Mouse (Mus musculus) CH12.LX (cell line): ENCODE results near the gene Ttll11. TPM values are rescaled to one million over a fixed set of nuclear protein-coding genes. Genes with fewer than 3 reads are reported as not detected.

Experiments used
- DNase-seq: peaks from one replicate; pipeline ENCODE4 v3.0.0-alpha.2; 2013; ENCODE audit errors: extremely low read depth
- H3K27ac ChIP-seq: 2 replicates; pipeline ENCODE4 v1.5.1; 2012; ENCODE audit warnings: low read depth, mild to moderate bottlenecking, control low read depth, moderate library complexity; ENCODE audit not compliant: insufficient read depth
- H3K27me3 ChIP-seq: replicated peaks from 2 replicates; pipeline ENCODE3; 2012; ENCODE audit warnings: inconsistent platforms
- H3K36me3 ChIP-seq, 2 experiments: replicated peaks in 1 of 2; 2 replicates each; pipeline versions ENCODE3 to v1.6.1; 2012; ENCODE audit warnings: inconsistent platforms in 1 of 2, low read length in 1 of 2, mild to moderate bottlenecking in 1 of 2, mixed read lengths in 1 of 2, moderate library complexity in 1 of 2; ENCODE audit not compliant: control insufficient read depth in 1 of 2, insufficient read depth in 1 of 2
- H3K4me1 ChIP-seq, 2 experiments: 2 replicates each; pipeline ENCODE4 v1.6.1; 2012; ENCODE audit warnings: inconsistent platforms in 1 of 2, moderate library complexity in 1 of 2; ENCODE audit not compliant: insufficient read depth in 2 of 2, control insufficient read depth in 1 of 2
- H3K4me2 ChIP-seq: 2 replicates; pipeline ENCODE4 v1.6.1; 2012; ENCODE audit warnings: low read depth, mild to moderate bottlenecking, control low read depth; ENCODE audit not compliant: poor library complexity, insufficient read depth, severe bottlenecking
- H3K4me3 ChIP-seq, 3 experiments: fragments of 150-350 bp in 1 of 3; sonication (generic) in 1 of 3; replicated peaks in 1 of 3; 2 replicates each; pipeline versions ENCODE3 to v1.5.1; 2011 to 2012; ENCODE audit warnings: low read depth in 2 of 3, low read length in 2 of 3, mild to moderate bottlenecking in 2 of 3, moderate library complexity in 2 of 3, control low read depth in 1 of 3, improper control_type of control experiment in 1 of 3, inconsistent platforms in 1 of 3, mixed read lengths in 1 of 3; ENCODE audit not compliant: poor library complexity in 1 of 3
- H3K79me2 ChIP-seq: replicated peaks from 2 replicates; pipeline ENCODE4 v1.6.1; 2012; ENCODE audit warnings: mild to moderate bottlenecking, moderate library complexity; ENCODE audit not compliant: control insufficient read depth, poor library complexity, insufficient read depth, severe bottlenecking; ENCODE audit errors: extremely low read depth
- H3K9ac ChIP-seq: 2 replicates; pipeline ENCODE4 v1.6.1; 2012; ENCODE audit warnings: low read depth, mild to moderate bottlenecking, control low read depth, moderate library complexity; ENCODE audit not compliant: insufficient read depth
- H3K9me3 ChIP-seq: replicated peaks from 2 replicates; pipeline ENCODE3; 2012; ENCODE audit warnings: low read length, inconsistent platforms, mixed read lengths
- BHLHE40 ChIP-seq: IDR thresholded peaks from 2 replicates; pipeline ENCODE4 v1.6.1; 2011; ENCODE audit warnings: mild to moderate bottlenecking, low read depth, low read length, improper control_type of control experiment
- CHD1 ChIP-seq: IDR thresholded peaks from 2 replicates; pipeline ENCODE4 v1.6.1; 2012; ENCODE audit warnings: low read depth, low read length, improper control_type of control experiment, inconsistent platforms
- CHD2 ChIP-seq: IDR thresholded peaks from 2 replicates; pipeline ENCODE4 v1.6.1; 2011; ENCODE audit warnings: low read length, improper control_type of control experiment
- CTCF ChIP-seq, 2 experiments: IDR thresholded peaks in 1 of 2; conservative IDR thresholded peaks in 1 of 2; 2 replicates each; pipeline ENCODE4 v1.5.1; 2011 to 2012; ENCODE audit warnings: low read depth in 2 of 2, low read length in 2 of 2, improper control_type of control experiment in 1 of 2, inconsistent platforms in 1 of 2, mild to moderate bottlenecking in 1 of 2, moderate library complexity in 1 of 2
- E2F4 ChIP-seq: IDR thresholded peaks from 2 replicates; pipeline ENCODE4 v1.6.1; 2011; ENCODE audit warnings: low read depth, low read length, improper control_type of control experiment; ENCODE audit not compliant: insufficient replicate concordance
- ELF1 ChIP-seq: IDR thresholded peaks from 2 replicates; pipeline ENCODE4 v1.6.1; 2014; ENCODE audit warnings: low read depth, mild to moderate bottlenecking, inconsistent platforms, low read length, improper control_type of control experiment
- EP300 ChIP-seq: IDR thresholded peaks from 2 replicates; pipeline ENCODE4 v1.6.1; 2011; ENCODE audit warnings: low read length, improper control_type of control experiment
- ETS1 ChIP-seq: conservative IDR thresholded peaks from 2 replicates; pipeline ENCODE4 v1.6.1; 2012; ENCODE audit warnings: low read depth, mild to moderate bottlenecking, inconsistent platforms, low read length, improper control_type of control experiment, moderate library complexity
- GABPA ChIP-seq: IDR thresholded peaks from 2 replicates; pipeline ENCODE4 v1.6.1; 2012; ENCODE audit warnings: low read depth, low read length, improper control_type of control experiment, inconsistent platforms; ENCODE audit not compliant: insufficient replicate concordance
- HCFC1 ChIP-seq: IDR thresholded peaks from 2 replicates; pipeline ENCODE4 v1.6.1; 2012; ENCODE audit warnings: low read depth, mild to moderate bottlenecking, inconsistent platforms, low read length, improper control_type of control experiment
- IRF4 ChIP-seq: IDR thresholded peaks from 2 replicates; pipeline ENCODE4 v1.6.1; 2014; ENCODE audit warnings: low read depth, mild to moderate bottlenecking, inconsistent platforms, low read length, improper control_type of control experiment
- JUN ChIP-seq: IDR thresholded peaks from 2 replicates; pipeline ENCODE4 v1.6.1; 2011; ENCODE audit warnings: low read depth, mild to moderate bottlenecking, low read length, improper control_type of control experiment, moderate library complexity; ENCODE audit not compliant: insufficient read depth
- JUND ChIP-seq: conservative IDR thresholded peaks from 2 replicates; pipeline ENCODE4 v1.6.1; 2011; ENCODE audit warnings: low read depth, low read length, improper control_type of control experiment
- KAT2A ChIP-seq: IDR thresholded peaks from 2 replicates; pipeline ENCODE4 v1.6.1; 2012; ENCODE audit warnings: low read length, improper control_type of control experiment, inconsistent platforms; ENCODE audit not compliant: insufficient replicate concordance
- MAFK ChIP-seq: IDR thresholded peaks from 2 replicates; pipeline ENCODE4 v1.6.1; 2011; ENCODE audit warnings: low read length, improper control_type of control experiment; ENCODE audit not compliant: insufficient replicate concordance
- MAX ChIP-seq: IDR thresholded peaks from 2 replicates; pipeline ENCODE4 v1.6.1; 2011; ENCODE audit warnings: low read length, improper control_type of control experiment
- MAZ ChIP-seq: IDR thresholded peaks from 2 replicates; pipeline ENCODE4 v1.6.1; 2012; ENCODE audit warnings: low read depth, mild to moderate bottlenecking, inconsistent platforms, low read length, improper control_type of control experiment, moderate library complexity
- MEF2A ChIP-seq: IDR thresholded peaks from 2 replicates; pipeline ENCODE4 v1.6.1; 2014; ENCODE audit warnings: low read depth, mild to moderate bottlenecking, inconsistent platforms, low read length, improper control_type of control experiment, borderline replicate concordance
- MXI1 ChIP-seq: IDR thresholded peaks from 2 replicates; pipeline ENCODE4 v1.6.1; 2011; ENCODE audit warnings: mild to moderate bottlenecking, low read depth, low read length, improper control_type of control experiment
- MYC ChIP-seq: IDR thresholded peaks from 2 replicates; pipeline ENCODE4 v1.6.1; 2011; ENCODE audit warnings: low read depth, mild to moderate bottlenecking, improper control_type of control experiment, low read length
- NELFE ChIP-seq: IDR thresholded peaks from 2 replicates; pipeline ENCODE4 v1.6.1; 2011; ENCODE audit warnings: low read depth, low read length, improper control_type of control experiment
- NRF1 ChIP-seq: IDR thresholded peaks from 2 replicates; pipeline ENCODE4 v1.6.1; 2014; ENCODE audit warnings: low read depth, mild to moderate bottlenecking, inconsistent platforms, low read length, improper control_type of control experiment, moderate library complexity
- PAX5 ChIP-seq: IDR thresholded peaks from 2 replicates; pipeline ENCODE4 v1.6.1; 2012; ENCODE audit warnings: low read length, inconsistent platforms, mixed read lengths
- POLR2A ChIP-seq: IDR thresholded peaks from 2 replicates; pipeline ENCODE4 v1.6.1; 2011; ENCODE audit warnings: low read depth, mild to moderate bottlenecking, improper control_type of control experiment, low read length
- POLR2AphosphoS2 ChIP-seq: IDR thresholded peaks from 2 replicates; pipeline ENCODE4 v1.6.1; 2011; ENCODE audit warnings: low read depth, low read length, improper control_type of control experiment
- RAD21 ChIP-seq: IDR thresholded peaks from 2 replicates; pipeline ENCODE4 v1.6.1; 2011; ENCODE audit warnings: low read depth, mild to moderate bottlenecking, low read length, improper control_type of control experiment, moderate library complexity
- RCOR1 ChIP-seq: conservative IDR thresholded peaks from 2 replicates; pipeline ENCODE4 v1.6.1; 2012; ENCODE audit warnings: low read depth, mild to moderate bottlenecking, inconsistent platforms, low read length, improper control_type of control experiment
- SIN3A ChIP-seq: IDR thresholded peaks from 2 replicates; pipeline ENCODE4 v1.6.1; 2012; ENCODE audit warnings: low read length, improper control_type of control experiment, inconsistent platforms
- SMC3 ChIP-seq: IDR thresholded peaks from 2 replicates; pipeline ENCODE4 v1.6.1; 2011; ENCODE audit warnings: low read depth, low read length, improper control_type of control experiment
- TBP ChIP-seq: conservative IDR thresholded peaks from 2 replicates; pipeline ENCODE4 v1.6.1; 2011; ENCODE audit warnings: low read depth, low read length, improper control_type of control experiment
- TCF12 ChIP-seq: IDR thresholded peaks from 2 replicates; pipeline ENCODE4 v1.6.1; 2014; ENCODE audit warnings: low read depth, mild to moderate bottlenecking, inconsistent platforms, low read length, improper control_type of control experiment
- UBTF ChIP-seq: IDR thresholded peaks from 2 replicates; pipeline ENCODE4 v1.6.1; 2012; ENCODE audit warnings: low read depth, mild to moderate bottlenecking, inconsistent platforms, low read length, improper control_type of control experiment, moderate library complexity
- USF1 ChIP-seq: IDR thresholded peaks from 2 replicates; pipeline ENCODE4 v1.6.1; 2014; ENCODE audit warnings: low read depth, mild to moderate bottlenecking, inconsistent platforms, low read length, improper control_type of control experiment
- USF2 ChIP-seq: conservative IDR thresholded peaks from 2 replicates; pipeline ENCODE4 v1.6.1; 2011; ENCODE audit warnings: low read depth, low read length, improper control_type of control experiment
- ZC3H11A ChIP-seq: IDR thresholded peaks from 2 replicates; pipeline ENCODE4 v1.6.1; 2012; ENCODE audit warnings: low read depth, mild to moderate bottlenecking, inconsistent platforms, low read length, improper control_type of control experiment
- ZKSCAN1 ChIP-seq: IDR thresholded peaks from 2 replicates; pipeline ENCODE4 v1.6.1; 2012; ENCODE audit warnings: low read depth, inconsistent platforms, low read length, improper control_type of control experiment, borderline replicate concordance
- ZMIZ1 ChIP-seq: IDR thresholded peaks from 2 replicates; pipeline ENCODE4 v1.6.1; 2012; ENCODE audit warnings: low read depth, mild to moderate bottlenecking, inconsistent platforms, low read length, improper control_type of control experiment
- ZNF384 ChIP-seq: IDR thresholded peaks from 2 replicates; pipeline ENCODE4 v1.6.1; 2012; ENCODE audit warnings: low read depth, low read length, improper control_type of control experiment, inconsistent platforms
- dilution Hi-C: fragments of 300-500 bp; cut with MboI; formaldehyde crosslinking; loops from 2 replicates; pipeline ENCODE4 v1.14.3; 2020; ENCODE audit warnings: low sequenced_read_pairs; ENCODE audit not compliant: extremely low pct_unique_long_range_greater_than_20kb, extremely low pct_ligation_motif_present
- in situ Hi-C: fragments of 300-500 bp; cut with MboI; formaldehyde crosslinking; loops from 3 replicates; pipeline ENCODE4 v1.14.3; 2019; ENCODE audit warnings: low sequenced_read_pairs, low pct_ligation_motif_present, low pct_unique_long_range_greater_than_20kb, mixed read lengths
- polyA plus RNA-seq: library from polyadenylated mRNA; unstranded; fragments of >175 nt; gene quantifications from 2 replicates; pipeline ENCODE4 v1.2.1, GENCODE M21; 2012; ENCODE audit warnings: low read depth; ENCODE audit not compliant: insufficient read length
- total RNA-seq, 2 experiments: library from RNA; depleted of rRNA; stranded (reverse); fragments of 300-350 nt in 1 of 2; fragments of >200 nt in 1 of 2; gene quantifications; 2 replicates each; pipeline ENCODE4 v1.2.3; 2012 to 2014

Gene Ttll11
- total and polyA plus RNA-seq, 3 experiments = 0.04 to 0.31 (median 0.11) TPM

DNA sequence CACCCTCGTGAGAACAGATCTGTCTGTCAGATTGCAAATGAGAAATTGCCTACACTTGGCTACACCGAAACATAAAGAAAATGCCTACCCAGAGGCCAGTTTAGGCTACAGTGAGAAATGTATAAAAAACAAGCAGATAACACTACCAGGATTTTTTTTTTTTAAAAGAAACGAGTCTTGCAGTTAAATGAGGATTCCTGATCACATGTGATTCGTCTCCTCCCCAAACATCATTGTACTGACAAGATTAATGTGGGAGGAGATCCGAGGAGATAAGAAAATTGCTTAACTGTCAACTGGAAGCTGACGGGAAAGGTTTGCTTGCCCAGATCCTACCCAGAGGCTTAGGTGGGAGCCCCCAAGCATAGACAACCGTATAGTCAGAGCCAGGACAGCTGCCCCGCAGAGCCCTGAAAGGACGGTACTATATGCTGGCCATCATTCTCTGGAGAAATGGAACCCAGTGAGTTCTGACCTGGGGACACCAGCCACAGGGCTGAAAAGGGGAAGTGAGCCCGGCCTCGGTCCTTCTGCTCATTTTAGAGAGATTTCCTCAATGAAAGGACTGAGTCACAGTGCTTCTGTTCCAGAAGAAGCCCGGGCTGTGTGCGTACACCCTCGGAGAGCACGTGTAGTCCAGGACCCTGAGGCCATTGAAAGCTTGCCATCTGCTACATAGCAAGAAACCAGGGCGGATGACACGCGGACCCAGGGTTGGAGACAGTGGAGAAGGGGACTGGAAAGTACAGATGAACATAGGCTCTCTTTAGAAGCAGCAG, 247.9 kb downstream of the Ttll11 start:
- peak overlapping the region; percentile 67 for H3K27ac ChIP-seq

More for the DNA sequence above, 247.9 kb downstream of the Ttll11 start:
- Histone ChIP-seq H3K9me3 (peaks cover 6% of the 10 kb centered on the region), H3K79me2 (no peaks in the 10 kb centered on the region), H3K4me1 (peaks cover 32 to 89% of the 10 kb centered on the region in 2 experiments), H3K36me3 (peaks cover 14 to 22% of the 10 kb centered on the region in 2 experiments), H3K9ac (no peak overlapping the region), H3K4me2 (peak overlapping the region; percentile 18), H3K27me3 (no peaks in the 10 kb centered on the region), H3K4me3 (no peak overlapping the region)
- in situ Hi-C loops = loop anchor here (5.0 to 10.0 kb wide), 3 partner anchors 80 to 187 kb away; no protein-coding TSS in a partner anchor
- dilution Hi-C loops = no loop called here
- DNase-seq = peak; percentile 83
- no peak for TF ChIP-seq CTCF (conservative IDR thresholded peaks at IDR 0.05 in 1 of 2, IDR thresholded peaks at IDR 0.05 in 1 of 2; ENCODE audit: low read depth in 2 of 2, low read length in 2 of 2)
- no peak; the same call in 1 of the 2 replicates for TF ChIP-seq MEF2A
- no peak for TF ChIP-seq POLR2AphosphoS2
- no peak for TF ChIP-seq MAFK
- 0 out of 2 replicates have a peak, but pooled peaks have one; percentile 27 for TF ChIP-seq JUND
- peak; percentile 94 for TF ChIP-seq IRF4
- TF ChIP-seq MYC = peak; percentile 96
- TF ChIP-seq ZNF384 = no peak
- TF ChIP-seq ZMIZ1 = no peak
- TF ChIP-seq MXI1 = peak; percentile 79; the same call in 1 of the 2 replicates
- TF ChIP-seq JUN = no peak
- TF ChIP-seq ETS1 = peak; percentile 60
- TF ChIP-seq SIN3A = peak; percentile 77
- no peak for TF ChIP-seq GABPA
- no peak for TF ChIP-seq E2F4
- no peak for TF ChIP-seq KAT2A
- no peak for TF ChIP-seq ZKSCAN1
- no peak; the same call in 1 of the 2 replicates for TF ChIP-seq RCOR1
- no peak for TF ChIP-seq NELFE
- no peak for TF ChIP-seq CHD2
- TF ChIP-seq EP300 = peak; percentile 86
- no peak; the same call in 1 of the 2 replicates for TF ChIP-seq RAD21
- TF ChIP-seq POLR2A = peak; percentile 36; the same call in 1 of the 2 replicates
- TF ChIP-seq MAX = peak; percentile 96
- TF ChIP-seq TCF12 = peak; percentile 48; the same call in 1 of the 2 replicates
- no peak for TF ChIP-seq MAZ
- TF ChIP-seq ELF1 = peak; percentile 34; the same call in 1 of the 2 replicates
- TF ChIP-seq UBTF = 0 out of 2 replicates have a peak, but pooled peaks have one; percentile 44
- no peak for TF ChIP-seq USF2
- no peak for TF ChIP-seq ZC3H11A
- peak; percentile 91 for TF ChIP-seq BHLHE40
- TF ChIP-seq PAX5 = no peak
- 0 out of 2 replicates have a peak, but pooled peaks have one; percentile 44 for TF ChIP-seq TBP
- TF ChIP-seq CHD1 = no peak
- no peak for TF ChIP-seq USF1
- no peak for TF ChIP-seq NRF1
- TF ChIP-seq HCFC1 = no peak
- TF ChIP-seq SMC3 = peak; percentile 10; the same call in 1 of the 2 replicates
